Mouse (Mus musculus) T-helper 2 cell (primary cell): ENCODE results near the gene Flcn.
"Not testable (repeated sequence)": the region's sequence is repeated elsewhere in the genome, so short reads cannot be mapped to it uniquely, and the experiment has no call there.

Experiments used
- in situ Hi-C: fragments of 300-600 bp; cut with MboI, MseI; formaldehyde crosslinking; loops from one replicate; pipeline ENCODE4 v1.15.1; 2025; ENCODE audit warnings: high pct_unique_total_duplicates

Gene Flcn

DNA sequence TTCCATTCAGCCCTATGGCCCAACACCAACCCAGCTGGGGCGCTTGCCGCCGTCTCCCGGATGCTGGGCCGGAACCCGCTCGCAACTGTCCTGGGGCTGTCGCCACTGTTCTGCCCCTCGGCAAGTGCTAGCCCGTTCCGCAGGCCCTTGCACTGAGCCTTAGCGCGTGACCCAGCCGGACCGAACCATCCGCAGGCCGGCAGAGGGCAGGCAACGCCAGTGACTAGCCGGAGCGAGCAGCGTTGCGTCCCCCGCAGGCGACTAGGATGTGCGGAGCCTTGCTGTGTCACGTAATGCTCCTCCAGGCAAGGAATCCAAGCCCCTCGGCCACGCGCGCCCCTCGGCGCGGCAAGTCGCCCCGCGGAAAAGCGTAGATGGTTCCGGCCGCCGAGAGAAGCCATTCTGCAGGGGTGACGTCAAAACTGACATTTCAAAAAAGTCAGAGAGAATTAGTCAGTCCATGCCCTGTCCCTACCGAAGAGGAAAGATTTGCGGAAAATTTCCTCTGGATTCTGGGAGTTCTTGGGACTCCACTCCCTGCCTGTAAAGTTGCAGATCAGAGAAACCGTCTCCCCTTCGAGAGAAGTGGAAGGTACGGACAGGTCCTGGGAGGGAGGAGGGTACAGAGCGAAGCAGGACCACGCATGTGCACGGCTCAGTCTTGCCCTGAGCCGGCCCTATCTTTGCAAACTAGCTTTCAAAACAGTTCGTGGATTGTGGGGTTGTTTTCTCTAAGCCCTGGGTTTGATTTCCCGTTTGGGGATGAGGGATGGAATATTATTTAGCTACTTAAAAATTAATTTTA, at the start of gene Flcn:
Flcn (minus strand) TSS at position 347 of the 805 bp plus-strand sequence.
- in situ Hi-C loops = no loop called here

DNA sequence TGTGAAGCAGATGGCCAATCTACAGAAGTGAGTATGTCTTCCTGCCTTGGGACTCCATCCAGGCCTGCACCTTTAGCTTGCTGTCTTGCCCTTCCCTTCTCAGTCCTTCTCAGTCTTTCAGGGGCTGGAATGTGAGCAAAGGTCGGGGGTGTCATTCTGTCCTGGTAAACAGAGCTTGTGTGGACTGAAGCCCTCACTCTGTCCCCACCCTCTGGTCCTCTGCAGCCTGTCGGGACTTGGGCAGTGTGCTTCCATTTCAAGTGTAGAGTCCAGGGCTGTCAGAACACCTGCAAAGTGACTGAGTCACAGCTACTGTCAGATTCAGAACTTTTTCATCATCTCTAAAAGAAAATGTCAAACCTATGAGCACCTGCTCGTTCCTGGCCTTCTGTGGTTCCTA, 43.0 kb upstream of the Flcn start:
- in situ Hi-C loops = no loop called here

DNA sequence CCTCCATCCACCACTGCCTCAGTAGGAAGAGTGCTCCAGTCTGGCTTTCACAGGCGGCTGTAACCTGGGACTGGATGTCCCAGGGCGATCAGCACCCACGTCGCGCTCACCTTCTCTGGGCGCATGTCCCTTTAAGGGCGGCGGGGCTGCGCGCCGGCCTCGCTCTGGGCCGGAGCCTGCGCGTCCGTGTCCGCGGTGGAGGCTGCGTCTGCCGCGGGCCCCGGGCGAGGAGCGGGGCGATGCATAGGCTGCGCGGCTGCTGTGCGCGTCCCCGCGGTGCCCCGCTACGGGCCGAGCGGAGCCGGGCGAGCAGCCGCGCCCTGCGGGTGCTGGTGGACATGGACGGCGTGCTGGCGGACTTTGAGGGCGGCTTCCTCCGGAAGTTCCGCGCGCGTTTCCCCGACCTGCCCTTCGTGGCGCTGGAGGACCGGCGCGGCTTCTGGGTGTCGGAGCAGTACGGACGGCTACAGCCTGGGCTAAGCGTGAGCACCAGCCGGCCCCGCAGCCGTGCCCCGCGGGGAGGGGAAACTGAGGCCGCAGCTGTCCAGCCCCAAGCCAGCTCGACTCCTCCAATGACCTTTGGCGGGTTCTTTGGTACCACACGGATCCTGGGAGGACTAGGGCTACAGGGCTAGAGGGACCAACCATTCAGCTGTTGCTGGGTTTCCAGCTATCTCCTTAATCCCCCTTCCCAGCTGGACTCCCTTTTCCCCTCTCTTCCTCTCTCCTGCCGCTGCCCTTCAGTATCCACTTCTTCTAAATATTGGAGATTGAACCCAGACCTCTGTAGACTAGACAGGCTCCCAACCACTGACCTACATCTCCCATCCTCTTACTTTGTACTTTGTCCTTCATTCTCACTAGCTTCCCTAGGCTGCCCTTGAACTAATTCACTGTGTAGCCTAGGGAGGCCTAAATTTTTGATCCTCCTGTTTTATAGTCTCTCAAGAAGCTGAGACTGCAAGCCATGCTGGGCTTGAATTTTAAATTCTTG, 38.4 kb upstream of the Flcn start:
- in situ Hi-C loops = no loop called here

DNA sequence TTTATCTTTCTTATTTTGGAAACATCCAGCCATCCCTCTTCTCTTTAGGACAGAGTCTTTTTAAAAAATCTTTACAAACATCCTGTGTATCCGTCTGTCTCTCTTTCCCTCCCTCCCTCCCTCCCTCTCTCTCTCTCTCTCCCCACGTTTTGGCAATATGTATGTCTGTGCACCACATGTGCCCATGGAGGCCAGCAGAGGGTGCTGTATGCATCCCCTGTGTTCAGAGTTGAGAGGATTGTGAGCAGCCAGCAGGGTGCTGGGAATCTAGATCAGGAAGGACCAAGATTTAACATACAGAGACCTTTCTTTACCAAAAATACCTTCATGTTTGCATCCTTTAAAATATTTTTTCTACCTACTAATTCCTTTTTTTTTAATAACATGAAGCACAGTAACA, 37.3 kb upstream of the Flcn start:
- in situ Hi-C loops = no loop called here

DNA sequence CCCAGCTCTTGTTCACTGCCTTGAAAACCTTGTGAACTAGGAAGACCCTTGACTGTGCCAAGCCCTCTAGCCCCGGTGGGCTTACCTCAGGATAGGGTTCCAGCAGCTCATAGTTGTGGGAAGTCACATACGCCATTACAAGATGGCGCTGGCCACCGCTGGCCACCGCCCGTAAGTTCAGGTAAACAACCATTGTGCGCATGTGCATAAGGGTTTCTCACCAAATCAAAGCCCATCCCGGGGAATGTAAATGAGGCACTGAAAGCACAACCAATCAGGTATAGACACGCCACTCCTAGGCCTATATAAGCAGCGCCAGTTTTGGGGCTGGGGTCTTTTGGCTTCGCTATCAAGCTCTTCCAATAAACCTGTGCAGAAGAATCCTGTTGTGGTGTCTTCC, 36.5 kb upstream of the Flcn start:
- in situ Hi-C loops = no loop called here

DNA sequence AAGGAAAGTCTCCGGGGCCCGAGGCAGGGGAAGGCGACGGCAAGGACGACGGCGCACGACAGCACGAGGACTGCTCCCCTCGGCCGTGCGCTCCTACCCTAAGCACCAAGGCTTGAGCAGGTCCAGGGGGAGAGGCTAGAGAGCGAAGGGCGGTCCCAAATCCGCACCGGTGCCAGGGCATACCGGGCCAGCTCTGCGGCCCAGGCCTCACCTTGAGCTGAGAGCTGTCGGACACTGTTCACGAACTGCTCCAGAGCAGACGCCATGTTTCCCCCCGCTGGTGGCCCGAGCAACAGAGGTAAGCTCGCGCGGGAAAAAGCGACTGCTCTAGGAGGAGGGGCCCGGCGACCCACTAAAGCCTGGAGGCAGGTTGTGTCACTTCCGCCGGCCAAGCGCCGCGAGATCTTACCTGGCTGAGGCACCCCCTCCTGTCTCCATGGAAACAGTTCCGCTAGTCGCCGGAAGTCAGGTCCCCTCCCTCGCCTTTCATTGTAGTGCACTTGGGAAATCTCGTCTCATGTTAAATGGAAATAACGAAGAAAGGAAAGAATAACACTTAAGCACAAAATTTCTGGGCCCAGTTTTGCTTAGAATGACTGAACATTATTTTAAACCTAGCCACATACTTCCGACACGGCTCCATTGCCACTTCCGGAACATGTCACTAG, 29.8 kb upstream of the Flcn start, which contains the start of gene Cops3:
Cops3 (minus strand) TSS at position 380 of the 668 bp plus-strand sequence.
- in situ Hi-C loops = no loop called here

DNA sequence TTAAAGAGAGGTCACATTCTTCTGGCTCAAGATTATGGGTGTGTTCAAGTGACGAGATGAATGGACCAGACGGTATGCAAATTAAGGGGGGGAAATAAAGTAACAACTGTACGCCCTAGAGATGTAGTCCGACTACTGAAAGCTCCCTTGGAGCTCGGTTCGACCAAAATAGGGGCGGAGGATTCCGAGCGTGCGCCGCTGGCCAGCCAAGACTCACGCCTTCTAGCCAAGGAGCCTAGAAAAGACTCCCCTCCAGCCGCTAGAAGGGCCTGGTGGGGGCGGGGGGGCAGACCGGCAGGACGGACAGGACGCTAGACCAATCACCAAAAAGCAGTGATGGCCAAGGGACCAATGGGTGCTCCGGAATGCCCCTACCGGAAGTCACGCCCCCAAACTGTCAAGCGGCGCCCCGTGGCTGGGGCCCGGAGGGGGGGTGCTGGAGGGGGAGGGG, 29.2 kb upstream of the Flcn start, which contains the start of gene Nt5m:
Nt5m (plus strand) TSS at position 440 of the 451 bp plus-strand sequence.
- in situ Hi-C loops = no loop called here

DNA sequence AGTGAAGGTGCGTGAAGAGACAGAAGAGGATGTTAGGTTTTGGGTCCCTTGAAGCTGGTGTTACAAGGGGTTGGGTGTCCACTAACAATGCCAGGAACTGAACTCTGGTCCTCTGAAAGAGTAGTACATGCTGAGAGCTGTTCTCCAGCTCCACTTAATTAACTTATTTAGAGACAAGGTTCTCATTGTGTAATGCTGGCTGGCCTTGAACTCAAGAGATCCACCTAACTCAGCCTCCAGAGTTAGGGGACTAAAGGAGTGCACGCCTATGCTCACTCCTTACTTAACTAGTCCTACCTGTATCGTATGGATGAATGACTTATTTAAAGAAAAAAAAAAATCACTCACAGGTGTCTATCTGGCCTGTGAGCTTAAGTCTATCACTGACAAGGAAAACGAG, 28.6 kb upstream of the Flcn start:
- in situ Hi-C loops = no loop called here

DNA sequence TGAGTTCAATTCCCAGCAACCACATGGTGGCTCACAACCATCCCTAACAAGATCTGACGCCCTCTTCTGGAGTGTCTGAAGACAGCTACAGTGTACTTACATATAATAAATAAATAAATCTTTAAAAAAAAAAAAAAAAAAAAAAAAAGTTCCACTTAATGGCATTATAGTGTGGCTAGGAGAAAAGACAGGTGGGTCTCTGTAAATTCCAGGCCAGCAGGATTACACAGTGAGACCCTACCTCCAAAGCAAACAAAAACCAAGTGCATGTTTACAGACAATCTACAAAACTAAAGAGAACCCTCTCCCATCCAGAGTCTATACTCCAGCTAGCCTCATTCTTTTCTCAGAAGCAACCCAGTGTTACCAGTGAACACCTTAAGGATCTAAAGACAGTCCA, 28.0 kb upstream of the Flcn start:
- in situ Hi-C loops = not testable (repeated sequence)

DNA sequence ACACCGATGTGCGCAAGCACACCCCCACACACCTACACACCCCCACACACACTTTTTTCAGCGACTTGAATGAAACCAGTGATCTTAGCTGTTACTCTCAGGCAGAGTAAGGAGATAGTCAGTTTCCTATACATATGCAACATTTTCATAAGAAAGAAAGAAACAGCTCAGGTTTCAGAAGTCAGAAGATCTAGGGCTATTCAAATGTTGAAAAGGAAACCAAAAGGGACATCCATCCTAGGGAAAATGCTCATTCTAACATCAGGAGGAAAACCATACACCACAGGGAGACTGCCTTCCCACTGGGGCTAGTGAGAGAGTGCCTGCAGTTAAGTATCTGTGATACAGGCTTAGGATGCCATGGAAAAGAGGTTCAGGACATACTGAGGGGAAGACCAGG, 11.8 kb upstream of the Flcn start:
- in situ Hi-C loops = no loop called here

DNA sequence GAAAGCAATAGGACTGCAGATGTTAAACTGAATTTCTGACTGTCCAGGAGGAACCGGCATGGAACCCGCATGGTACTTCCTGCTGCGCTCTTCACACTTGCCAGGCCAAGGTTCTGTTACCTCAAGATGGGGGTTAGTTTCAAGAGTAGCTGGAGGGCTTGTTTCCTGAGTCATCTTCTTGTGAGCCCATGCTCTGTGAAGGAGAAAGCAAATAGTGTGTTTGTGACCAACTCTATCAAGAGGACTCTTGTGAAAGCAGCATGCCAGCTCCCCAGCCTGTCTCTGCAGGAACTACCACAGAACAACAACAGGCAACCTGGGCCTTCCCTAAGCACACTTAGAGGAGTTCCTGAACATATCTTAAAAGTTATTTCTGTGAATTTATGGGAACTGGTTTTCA, 8.1 kb upstream of the Flcn start:
- in situ Hi-C loops = no loop called here

DNA sequence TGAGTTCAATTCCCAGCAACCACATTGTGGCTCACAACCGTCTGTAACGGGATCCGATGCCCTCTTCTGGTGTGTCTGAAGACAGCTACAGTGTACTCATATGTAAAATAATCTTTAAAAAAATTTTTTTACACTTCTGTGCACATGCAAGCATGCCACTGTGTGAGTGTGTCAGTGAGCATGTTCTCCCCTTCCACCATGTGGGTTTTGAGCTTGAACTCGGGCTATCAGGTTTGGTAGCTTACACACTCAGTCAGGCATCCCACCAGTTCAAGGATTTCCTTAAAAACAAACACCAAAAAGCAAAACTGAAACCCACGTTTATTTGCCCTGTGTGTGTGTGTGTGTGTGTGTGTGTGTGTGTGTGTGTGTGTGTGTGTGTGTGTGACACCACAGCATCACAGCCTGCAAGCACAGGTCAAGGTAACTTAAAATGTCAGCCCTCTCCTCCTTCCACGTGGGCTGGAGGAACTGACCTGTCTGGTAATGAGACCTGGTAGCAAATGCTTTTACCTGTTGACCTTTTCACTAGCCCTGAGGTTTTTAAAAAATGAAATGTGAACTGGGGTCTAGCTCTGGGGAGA, 5.8 kb upstream of the Flcn start:
- in situ Hi-C loops = no loop called here

DNA sequence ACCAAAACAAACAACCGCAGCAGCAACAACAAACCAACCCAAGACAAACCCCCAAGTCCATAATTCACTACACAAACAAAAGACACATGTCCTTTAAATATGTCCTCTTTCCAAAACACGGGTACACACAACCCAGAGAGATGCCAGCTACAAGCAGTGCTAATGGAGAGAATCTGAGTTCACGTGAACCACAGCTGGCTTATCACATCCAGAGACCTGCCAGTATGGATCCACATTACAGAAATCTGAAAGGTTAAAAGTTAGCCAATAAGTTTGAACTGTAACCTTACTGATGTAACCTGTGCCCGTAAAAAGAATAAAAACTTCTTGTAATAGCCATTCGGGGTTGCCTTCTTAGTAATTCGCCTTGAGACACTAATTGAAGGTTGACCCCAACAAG, 5.1 kb upstream of the Flcn start:
- in situ Hi-C loops = no loop called here

DNA sequence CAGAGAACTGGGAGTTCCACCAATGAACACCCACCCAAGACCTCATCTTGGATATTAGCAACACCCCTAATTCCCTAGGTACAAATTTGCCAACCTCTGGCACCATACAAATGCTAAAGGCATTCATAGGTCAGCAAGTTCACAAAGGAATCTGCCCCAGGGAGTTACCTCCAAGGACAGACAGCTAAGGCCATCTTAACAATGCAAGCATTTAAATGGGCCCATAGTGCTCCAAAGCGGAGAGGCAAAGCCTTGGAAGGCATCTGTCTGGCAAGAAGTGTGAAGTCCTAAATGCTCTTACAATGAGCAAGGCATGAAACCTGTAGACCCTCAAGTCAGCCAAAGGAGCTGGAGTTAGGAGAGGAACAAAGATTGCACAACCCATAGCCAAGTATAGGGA, 4.5 kb upstream of the Flcn start:
- in situ Hi-C loops = no loop called here

DNA sequence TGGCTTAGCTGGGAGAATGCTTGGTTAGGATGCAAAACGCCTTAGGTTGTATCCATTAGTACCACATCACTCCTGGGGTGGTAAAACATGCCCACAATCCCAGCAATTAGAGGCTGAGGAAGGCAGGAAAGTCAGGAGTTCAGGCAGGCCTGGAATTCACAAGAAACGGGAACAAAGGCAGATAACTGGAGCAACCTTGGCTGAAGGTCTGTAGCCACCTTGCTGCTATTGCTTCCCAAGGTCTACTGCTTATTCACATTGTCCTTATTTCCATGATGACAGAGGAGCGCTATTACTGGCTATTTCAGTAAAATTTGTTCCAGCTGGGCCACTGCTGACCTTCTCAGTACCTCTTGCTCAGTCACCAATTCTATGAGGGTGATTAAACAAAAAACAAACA, 3.5 kb upstream of the Flcn start:
- in situ Hi-C loops = no loop called here

DNA sequence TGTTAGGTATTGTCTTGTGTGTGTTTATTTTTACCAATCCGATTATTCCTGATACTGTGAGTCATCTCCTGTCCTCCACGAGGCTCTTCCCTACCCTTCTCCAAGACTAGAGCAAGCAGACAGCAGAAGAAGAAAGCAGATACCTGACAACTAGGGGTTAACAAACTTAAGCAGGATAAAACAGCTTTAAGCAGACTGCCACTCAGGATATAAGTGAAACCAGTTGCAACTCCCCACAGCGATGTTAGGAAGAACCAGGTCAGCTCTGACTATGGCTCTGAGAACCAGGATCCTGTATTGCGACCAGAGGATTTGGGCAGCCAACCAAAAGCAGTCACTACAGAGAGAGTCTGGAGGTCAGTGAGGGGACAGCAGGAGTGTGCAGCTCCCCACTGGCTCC, 1.4 kb upstream of the Flcn start:
- in situ Hi-C loops = no loop called here

DNA sequence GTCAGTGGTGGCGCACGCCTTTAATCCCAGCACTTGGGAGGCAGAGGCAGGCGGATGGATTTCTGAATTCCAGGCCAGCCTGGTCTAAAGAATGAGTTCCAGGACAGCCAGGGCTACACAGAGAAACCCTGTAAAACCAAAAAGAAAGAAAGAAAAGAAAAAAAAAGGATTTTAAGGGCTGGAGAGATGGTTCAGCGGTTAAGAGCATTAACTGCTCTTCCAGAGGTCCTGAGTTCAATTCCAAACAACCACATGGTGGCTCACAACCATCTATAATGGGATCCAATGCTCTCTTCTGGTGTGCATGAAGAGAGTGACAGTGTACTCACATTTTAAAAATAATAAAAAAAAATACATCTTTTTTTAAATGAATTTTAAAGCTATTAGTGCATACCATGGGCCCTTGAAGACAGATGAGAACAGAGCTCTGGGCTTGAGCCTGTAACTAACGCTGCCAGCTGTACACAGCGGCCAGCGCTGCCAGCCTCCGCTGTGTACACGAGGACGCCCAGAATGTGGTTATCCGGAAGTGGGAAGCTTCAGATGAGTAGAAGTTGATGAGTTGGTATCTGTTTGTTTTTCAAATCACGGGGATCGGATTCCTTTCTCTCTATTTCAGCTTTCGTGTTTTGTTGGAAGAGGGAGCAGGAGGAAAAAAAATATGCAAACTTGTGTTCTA, 803 bp upstream of the Flcn start:
- in situ Hi-C loops = no loop called here

DNA sequence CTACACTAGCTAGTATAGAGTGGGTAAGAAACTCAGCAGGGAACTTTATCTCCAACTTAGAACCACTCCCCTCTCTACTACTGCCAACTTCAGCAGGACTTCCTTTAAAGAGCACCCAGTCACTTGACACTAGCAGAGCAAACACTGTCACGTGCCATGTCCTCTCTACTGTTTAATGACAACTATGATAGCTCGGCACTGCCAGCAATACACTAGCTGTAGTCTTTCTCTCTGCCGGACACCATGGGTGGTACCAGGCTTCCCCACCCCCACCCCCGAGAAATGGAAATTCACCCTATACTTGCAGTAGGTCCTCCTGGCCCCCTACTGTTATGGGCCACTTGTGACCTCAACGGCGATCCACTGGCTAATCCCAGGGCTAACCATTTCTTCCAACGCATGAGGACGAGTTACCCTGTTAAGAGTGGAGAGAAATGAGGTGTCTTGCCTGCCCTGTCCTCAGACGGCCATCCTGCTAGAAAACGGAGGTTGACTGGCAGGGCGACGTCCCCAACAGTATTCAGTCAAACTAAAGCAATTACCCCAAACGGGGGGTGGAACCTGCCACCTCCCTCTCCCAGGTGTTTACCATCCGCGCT, 646 bp downstream of the Flcn start:
- in situ Hi-C loops = no loop called here

DNA sequence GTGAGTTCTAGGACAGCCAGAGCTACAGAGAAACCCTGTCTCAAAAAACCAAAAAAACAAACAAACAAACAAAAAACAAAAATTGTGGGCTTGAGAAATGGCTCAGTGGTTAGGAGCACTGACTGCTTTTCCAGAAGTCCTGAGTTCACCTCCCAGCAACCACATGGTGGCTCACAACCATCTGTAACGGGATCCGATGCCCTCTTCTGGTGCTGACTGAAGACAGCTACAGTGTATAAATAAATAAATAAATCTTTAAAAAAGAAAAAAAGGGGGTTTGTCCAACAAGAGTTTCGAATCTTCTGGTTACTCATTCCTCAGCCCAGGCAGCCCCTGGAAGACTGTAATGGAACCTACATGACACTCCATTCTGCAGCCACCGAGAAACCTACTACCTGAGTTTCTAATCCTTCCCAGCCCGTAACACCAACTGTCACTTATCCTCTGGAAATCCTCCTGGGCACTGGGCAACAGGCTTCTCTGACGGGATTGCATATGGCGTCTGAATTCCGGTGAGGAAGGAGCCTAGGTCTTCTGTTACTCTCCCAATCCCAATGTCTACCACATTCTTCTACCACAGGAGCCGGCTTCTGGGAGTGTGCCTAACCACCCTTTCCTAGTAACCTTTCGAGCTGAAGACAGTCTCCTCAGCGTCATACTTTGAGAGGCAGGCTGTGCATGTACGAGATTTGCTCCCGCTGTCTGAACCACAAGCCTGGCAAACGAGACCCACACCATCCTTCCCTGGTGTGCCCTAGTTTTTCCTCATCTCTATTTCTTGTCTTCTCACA, 1.5 kb downstream of the Flcn start:
- in situ Hi-C loops = no loop called here

DNA sequence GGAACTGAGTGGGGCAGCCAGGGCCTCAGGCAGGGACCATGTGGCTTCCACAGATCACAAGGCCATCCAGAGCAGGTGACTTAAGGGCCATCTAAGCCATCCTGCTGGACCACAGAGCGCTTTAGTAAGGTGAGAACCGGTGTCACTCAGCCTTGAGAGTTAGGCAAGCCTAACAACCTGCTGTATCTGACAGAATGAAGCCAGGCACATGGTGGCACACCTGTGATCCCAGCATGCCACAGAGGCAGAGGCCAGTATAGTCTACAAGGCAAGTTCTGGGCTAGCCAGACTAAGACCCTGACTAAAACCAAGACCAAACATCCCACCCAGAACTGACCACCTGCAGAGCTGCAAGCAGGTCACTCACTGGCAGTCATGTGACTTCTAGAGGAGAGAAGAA, 4.2 kb downstream of the Flcn start:
- in situ Hi-C loops = no loop called here
